Mouse (Mus musculus) telencephalon, adult 2 months (tissue): ENCODE results near the gene Plekhg4.
A peak's percentile ranks its signal among the peaks of the same experiment; 100 is the strongest.

ENCODE experiments used
- DNase-seq: peaks from one replicate; pipeline ENCODE4 v3.0.0-alpha.2; 2011; ENCODE audit warnings: low read depth, low spot score

Gene Plekhg4

GRCm38 (mm10) chr8:105373032-105373431 lies at the start of gene Plekhg4:
TSS of gene Plekhg4 (plus strand) at chr8:105373274.
- DNase-seq: no peak

DNA sequence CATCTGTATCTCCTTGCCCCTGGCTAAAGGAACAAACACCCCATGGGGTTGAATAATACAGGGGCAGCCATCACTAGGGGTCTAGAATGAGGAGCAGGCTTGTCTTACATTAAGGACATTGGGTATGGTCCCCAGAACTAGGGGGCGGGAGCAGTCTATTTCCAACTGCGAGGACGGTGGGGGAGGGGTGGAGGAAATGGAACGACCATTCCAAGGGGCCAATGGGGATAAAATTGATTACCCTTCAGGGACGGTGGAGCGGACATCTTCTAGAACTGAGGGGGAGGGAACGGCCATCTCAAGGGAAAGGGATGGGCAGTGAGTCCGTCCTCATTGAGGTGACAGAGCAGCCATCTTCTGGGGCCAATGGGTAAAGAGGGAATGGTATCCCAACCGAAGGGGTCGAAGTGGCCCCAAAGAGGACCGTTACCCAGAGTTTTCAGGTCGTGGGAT lies 47.4 kb upstream of the Plekhg4 start:
- DNase-seq: no peak

DNA sequence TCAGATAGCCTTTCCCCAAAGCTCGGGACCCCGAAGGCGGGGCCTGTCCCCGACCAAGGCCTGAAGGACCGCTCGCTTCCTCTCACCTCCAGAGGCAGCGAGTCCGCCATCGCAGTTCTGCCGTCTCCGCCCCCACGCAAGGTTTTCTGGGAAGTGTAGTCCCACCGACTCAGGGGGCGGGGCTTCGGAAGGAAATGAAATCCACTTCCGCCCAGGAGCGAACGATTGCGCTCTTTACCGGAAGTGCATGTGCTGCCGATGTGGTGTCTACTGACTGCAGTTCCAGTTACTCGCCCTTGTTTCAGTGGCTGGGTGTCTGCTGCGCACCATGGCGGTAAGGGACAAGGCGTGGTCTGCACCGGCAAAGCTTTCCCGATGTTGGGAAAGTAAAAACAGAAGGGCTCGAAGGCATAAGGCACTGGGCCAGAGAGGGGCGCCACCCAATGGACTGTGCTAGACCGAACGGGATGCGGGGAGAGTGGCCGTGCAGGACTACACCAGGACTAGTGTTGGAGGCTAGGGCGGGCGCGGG lies 46.9 kb upstream of the Plekhg4 start, which contains the start of the genes Lrrc29 and Tmem208:
Gene Lrrc29 (minus strand): TSS at position 138 of the 532 bp plus-strand sequence.
Gene Tmem208 (plus strand): TSS at position 214 of the 532 bp plus-strand sequence.
- DNase-seq: peak; percentile 95

- no peak for DNase-seq
Observed at GRCm38 (mm10) chr8:105326968-105327367, 46.1 kb upstream of the Plekhg4 start.

- DNase-seq: no peak
Observed at GRCm38 (mm10) chr8:105330325-105330724, 42.7 kb upstream of the Plekhg4 start.

- DNase-seq: no peak
Observed at GRCm38 (mm10) chr8:105331469-105331868, 41.6 kb upstream of the Plekhg4 start.

DNA sequence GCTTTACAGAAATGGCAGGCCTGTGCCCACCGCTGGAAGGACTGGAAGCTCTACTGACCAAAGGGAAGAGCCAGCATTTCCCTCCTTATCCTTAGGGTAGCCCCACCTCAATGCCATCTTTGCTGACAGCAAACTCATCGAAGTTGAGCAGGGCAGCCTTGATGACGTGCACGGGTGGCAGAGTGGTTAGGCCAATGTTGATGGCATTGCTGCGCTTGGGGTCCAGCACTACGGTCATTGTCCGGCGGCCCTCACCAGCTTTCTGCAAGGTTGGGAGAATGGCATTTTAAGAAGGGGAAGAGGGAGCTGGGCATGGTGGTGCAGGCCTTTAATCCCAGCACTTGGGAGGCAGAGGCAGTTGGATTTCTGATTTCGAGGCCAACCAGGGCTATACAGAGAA lies 41.1 kb upstream of the Plekhg4 start:
- no peak for DNase-seq

GRCm38 (mm10) chr8:105332523-105332922 lies 40.6 kb upstream of the Plekhg4 start:
- DNase-seq: no peak

DNA sequence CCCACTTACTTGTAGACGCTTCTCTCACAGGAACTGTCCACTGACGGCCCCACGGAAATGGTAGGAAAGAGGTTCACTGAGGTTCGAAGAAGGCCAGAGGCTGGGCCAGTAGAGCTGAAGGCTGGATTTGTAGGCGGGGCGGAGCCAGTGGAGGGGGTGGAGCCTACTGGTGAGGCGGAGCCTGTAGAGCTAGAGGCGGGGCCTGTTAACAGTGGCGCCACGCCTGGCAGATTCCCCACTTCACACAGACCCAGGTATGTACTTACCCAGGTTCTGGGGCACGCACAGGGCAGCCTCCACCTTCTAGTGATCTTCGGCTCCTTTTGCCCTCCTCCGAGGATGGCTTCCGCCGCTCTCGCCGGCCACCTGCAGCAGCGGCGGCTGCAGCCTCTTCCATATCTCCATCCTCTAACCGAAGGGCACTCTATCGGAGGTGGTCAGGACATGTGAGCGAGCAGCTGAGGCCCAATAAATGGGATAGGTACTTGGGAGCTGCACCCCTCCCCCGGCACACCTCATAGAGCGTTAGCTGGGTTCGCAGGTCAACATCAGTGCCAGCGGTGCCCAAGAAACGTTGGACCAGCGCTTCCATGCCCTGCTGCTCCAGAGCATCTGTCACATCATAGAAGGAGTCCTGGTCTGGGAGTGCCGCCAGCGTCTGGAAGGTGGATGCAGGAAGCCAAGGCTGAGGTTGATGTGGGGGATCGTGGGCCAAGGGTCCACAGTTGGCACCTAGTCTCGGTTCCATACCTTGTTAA lies 36.5 kb upstream of the Plekhg4 start:
- DNase-seq: no peak

GRCm38 (mm10) chr8:105338992-105339391 lies 34.1 kb upstream of the Plekhg4 start:
- DNase-seq: no peak

DNA sequence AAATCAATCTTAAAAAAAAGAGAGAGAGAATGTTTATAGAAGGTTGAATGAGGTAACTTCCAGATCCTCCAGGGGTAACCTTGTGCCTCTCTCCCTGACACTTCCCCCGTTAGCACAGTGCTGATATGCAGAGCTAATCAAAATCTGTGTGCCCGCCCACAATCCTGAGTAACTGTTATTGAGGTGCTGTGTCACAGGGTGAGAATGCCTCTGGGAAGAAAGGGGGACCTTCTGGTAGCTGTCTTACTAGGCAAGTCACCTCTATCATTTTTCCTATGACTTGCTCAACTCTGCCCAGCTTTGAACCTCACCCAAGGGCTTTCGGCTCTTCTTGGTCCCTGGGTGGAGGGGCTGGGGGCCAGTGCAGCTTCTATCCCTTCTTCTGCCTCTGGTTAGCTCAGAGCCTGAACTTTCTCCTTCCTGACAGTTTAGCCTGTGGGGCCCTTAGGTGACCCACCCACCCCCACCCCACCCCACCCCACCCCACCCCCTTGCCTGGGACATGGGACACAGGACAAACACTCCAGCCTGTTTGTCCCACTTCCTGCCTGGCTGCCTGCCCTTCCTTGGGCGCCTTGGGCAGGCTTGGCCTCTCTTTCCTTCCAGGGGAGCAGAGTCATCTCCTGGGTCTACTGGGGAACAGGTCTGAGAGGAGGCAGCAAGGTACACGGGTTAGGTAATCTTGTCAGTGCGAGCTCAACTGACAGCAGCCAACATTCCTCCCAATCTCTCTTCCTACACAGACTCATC lies 33.0 kb upstream of the Plekhg4 start:
- DNase-seq: no peak

GRCm38 (mm10) chr8:105341399-105341798 lies 31.7 kb upstream of the Plekhg4 start:
- DNase-seq: no peak

GRCm38 (mm10) chr8:105342768-105343167 lies 30.3 kb upstream of the Plekhg4 start:
- DNase-seq: no peak

- no peak for DNase-seq
Observed at GRCm38 (mm10) chr8:105343791-105344574, 29.1 kb upstream of the Plekhg4 start.

- no peak for DNase-seq
Observed at GRCm38 (mm10) chr8:105345061-105345975, 27.8 kb upstream of the Plekhg4 start.

DNA sequence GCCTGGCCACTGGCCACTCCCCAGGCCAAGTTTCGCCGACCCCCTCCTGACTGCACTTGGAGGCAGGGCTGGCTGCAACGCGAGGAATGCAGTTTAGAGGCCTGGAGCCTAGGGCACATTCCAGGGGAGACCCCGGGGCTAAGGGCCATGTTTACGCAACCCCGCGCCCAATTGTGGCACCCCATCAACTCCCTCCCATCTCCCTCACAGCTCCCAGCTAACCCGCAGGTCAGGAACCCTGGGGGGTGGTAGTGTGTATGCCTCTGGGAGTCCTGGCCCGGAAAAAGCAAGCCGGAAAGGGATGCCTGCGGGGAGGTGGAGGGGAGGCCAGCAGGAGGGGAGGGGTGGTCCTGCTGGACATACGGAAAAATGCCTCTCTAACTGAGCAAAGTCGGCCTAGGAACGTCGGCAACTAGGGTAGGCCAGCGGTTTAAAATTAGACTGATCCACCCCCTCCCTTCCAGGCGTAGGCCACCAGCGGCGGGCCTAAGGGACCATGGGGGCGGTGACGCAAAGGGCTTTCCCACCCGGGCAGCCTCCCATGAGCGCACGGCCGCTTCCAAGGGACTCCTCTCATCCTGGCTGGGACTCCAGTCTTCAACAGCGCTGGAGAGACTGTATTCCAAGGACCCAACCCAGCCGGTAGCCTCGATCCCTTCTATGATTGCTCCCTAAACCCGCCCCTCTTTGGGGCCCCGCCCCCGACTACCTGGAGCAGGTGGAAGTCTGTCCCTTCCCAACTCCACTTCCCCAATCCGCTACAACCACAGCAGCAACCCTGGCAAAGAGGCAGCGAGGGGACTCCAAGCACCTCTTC lies 26.3 kb upstream of the Plekhg4 start:
- no peak for DNase-seq

- DNase-seq: peak; percentile 78
Observed at GRCm38 (mm10) chr8:105347428-105348221, 25.4 kb upstream of the Plekhg4 start, which contains the start of gene Fhod1. TSS of gene Fhod1 (minus strand) at chr8:105347953.

DNA sequence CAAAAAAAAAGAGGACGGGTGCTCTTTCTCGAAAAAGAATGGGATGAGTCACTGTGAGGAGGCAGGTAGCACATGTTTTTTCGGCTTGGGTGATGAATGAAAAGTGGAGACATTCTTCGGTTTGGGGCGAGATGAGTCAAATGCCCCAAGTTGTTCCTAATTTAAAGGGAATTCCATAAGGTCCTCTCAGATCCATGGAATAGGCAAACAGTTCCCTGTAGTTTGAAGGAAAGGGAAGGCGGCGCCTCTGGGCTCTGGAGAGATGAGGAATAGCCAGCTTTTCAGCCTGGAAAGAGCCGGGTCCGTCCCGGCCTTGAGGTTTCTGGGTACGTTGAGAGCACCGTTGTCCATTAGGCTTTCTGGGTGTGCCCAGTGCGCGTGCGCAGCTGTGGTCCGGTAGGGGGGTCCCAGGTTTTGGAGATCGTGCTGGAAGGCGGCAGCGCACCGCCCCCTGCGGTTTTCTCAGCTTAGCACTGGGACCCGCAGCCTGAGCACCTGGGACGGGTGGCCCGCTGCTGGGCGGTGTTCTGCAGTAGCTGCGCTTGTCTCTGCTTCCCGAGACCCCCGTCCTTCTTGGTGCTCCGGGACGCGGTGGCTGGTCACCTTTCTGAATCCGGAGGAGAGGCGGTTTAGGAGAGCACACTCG lies 24.5 kb upstream of the Plekhg4 start, which contains the start of gene Slc9a5:
Gene Slc9a5 (plus strand): TSS at position 394 of the 646 bp plus-strand sequence.
- no peak for DNase-seq
